Mouse (Mus musculus): ENCODE results near the gene Clcn3.
A peak's percentile ranks its signal among the peaks of the same experiment; 100 is the strongest.
"Not testable (repeated sequence)": the region's sequence is repeated elsewhere in the genome, so short reads cannot be mapped to it uniquely, and the experiment has no call there.

Clcn3 gene

DNA sequence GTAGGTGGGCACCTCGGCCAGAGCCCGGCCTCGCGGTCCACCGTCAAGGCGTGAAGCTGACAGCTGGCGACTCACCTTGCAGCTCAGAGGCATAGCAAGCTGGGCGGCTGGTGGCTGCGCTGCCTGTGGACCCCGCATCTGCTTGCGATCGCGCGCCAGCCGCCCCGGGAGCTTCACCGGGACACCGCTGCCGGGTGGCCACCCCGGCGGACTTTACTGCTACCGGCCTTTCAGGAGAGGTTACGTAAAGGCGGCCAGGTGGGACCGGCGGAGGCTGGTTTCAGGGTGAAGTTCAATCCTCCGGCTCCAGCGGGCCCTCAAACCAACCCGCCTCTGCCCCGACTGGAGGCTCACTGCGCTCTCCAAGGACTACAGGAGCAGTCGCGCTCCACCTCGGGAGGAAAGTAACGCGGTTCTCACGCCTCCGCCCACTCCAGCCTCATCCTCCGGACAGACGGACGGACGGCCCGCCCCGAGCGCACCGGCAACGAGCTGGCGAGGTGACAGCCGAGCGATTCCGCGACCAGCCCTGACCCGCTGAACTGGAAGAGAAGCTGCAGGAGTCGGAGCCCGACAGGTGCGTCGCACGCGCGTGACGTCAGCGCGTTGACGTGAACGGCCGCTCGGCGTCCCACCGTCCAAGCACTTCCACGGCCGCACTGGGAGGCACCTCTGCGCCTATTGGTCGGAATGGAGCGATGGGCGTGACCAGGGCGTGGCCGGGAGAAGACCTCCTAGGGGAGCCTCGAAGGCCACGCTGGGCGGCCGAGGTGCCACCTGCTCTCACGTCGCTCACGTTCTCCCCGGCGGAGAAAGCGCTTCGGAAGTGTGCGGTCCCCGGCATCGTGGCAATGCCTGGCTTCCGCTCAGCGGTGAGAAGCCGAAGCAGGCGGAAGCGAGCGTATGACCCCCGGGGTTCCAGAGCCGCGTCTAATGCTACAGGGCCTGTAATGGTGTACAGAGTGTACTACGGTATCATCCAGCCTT is at the start of gene Clcn3:
Gene Clcn3 (minus strand): TSS at position 600 of the 987 bp plus-strand sequence.
- peak; percentile 100 for DNase-seq

DNA sequence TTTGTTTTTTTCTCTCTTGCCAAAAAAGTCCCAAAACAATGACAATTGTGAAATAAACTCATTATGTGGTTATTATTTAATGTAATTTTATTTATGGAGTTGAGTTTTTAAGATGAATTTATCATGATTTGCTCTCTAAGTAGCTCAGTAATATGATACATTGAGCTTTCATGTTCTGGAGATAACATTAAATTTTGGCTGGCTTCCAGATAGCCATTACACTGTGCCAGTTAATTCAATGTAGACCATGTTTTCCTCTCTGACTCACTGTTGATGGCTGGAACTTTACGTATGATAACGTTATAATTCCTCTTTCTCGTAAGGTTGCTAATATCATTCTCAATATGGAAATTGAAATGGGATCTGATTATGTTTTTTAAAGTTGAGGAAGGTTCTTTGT is 13.4 kb upstream of the Clcn3 start:
- DNase-seq, result no peak

DNA sequence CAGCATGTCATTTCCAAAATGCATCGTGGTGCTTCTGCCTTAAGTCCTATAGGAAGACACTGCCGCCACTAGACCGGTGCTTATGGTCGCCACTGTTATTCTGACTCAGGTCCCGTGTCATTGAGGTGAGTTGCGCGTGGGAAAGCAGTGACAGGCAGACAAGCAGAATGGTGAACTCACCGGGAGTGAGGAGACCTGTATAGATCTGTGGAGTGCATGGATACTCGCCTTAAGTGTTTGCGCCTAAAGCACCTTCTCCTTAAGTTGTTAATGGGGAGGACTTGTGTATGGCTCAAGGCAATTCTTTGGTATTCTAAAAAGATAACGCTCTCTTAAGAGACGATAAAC is 10.5 kb upstream of the Clcn3 start:
- no peak for DNase-seq

- peak; percentile 100 for DNase-seq
Observed at GRCm38 (mm10) chr8:60992910-60993638, 10.0 kb upstream of the Clcn3 start, which contains the start of gene Nek1. Gene Nek1 (plus strand): TSS chr8:60993195.

GRCm38 (mm10) chr8:60992561-60992909 is 9.4 kb upstream of the Clcn3 start:
- DNase-seq, result peak; percentile 99

DNA sequence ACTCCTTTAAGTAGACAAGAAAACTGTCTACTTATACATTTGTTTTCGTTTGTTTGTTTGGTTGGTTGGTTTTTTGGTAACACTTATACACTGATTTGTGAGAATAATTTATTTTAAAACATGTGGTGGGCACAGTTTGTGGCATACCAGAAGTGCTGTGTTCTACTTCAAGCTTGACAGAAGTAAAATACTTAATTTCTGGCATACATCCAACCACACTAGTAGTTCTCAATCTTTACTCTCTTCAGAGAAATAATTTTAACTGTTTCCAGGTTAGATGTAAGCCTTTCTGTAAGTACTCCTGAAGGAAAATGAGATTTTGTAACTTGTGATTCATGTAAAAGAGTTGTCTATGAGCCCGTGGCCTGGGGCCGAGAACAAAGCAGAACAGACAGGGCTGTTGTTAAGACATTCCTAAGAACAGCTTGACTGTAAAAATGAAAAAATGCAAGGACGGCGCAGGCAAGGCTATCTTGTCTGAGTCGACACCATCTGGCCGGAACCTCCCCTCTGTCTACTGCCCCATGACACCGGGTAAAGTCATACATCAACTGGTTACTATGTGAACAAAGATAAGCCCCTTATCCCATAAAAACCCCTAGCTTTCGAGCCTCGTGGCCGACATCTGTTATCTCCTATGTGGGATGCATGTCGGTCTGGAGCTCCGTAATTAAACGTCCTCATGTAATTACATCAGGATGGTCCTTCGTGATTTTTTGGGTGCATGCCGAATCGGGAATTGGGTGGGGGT is 1.3 kb upstream of the Clcn3 start:
- DNase-seq, result not testable (repeated sequence)

- peak; percentile 96 for DNase-seq
Observed at GRCm38 (mm10) chr8:60983688-60984079, 584 bp upstream of the Clcn3 start.

GRCm38 (mm10) chr8:60981388-60981787 is 1.7 kb downstream of the Clcn3 start:
- DNase-seq, result no peak

DNA sequence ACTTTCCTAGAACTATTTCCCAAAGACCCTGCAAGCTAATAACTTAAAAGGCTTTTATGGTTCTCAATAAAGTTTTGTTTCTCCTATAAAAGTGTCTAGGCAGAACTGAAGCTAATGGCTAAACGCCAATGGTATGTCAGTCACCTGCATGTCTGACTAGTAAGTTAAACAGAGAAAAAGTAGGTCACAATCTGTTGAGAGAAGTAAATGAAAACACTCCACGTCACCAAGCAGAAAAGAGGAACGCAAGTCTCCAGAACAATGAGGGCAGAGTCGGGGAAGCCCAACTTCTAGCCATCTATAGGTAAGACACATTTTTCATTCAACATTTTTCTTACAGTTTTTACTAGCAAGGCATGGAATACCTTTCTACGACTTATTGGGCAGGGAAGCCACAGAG is 4.6 kb downstream of the Clcn3 start:
- DNase-seq, result no peak

DNA sequence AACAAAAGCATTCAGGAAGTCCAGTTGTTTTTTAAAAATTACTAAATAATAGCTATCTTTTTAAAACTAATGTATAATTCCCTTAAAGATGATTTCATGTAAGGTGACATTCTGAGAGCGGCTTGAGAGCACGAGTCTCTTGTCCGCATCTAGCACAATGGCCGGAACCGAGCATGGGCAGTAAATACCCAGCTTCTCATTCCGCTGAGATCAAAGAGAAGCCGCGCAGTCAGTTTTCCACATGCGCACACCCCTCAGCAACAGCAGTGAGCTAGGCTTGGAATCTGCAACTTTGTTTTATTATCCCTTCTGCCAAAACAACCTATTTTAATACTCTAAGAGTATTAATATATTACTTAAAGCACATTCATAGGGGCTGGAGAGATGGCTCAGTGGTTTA is 6.3 kb downstream of the Clcn3 start:
- DNase-seq, result no peak

- DNase-seq, result no peak
Observed at GRCm38 (mm10) chr8:60974837-60975236, 8.3 kb downstream of the Clcn3 start.

GRCm38 (mm10) chr8:60973448-60973847 is 9.7 kb downstream of the Clcn3 start:
- DNase-seq, result no peak

- peak; percentile 86 for DNase-seq
Observed at GRCm38 (mm10) chr8:60971808-60972207, 11.3 kb downstream of the Clcn3 start.

DNA sequence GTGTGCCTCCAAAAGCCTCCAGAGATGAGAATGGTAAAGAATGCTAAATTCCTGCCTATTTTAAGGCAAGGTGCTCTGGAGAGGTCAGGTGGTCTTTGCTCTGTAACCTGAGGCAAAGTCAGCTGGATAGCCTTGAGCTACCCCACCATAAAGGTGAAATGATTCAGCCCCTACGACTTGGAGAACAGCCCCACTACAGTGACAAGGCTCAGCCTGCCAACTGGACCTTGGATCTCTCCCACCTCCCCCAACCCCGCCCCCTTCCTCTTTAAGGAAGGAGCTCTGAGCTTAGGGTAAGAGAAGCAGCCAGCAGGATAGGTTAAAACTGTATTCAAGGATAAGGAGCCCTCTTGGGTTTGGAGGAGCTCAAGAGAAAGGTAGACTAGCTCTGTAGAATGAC is 14.0 kb downstream of the Clcn3 start:
- peak; percentile 78 for DNase-seq

DNA sequence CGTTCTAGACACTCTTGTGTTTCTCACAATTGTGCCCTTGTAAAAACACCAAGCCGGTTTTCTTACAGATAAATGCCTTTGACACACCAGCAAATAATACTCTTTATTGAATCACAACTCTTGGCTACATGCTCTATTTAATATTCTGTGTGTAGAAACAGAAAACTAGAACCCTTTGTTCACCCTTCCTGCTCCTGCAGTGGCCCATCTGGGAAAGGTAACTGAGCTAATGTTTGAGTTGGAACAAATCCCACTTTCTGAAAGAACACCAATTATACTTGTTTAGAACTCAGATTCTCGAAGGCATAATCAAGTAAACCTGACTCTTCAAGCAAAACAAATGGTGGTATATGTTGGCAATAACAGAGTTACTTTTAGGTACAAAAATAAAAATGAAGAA is 17.4 kb downstream of the Clcn3 start:
- DNase-seq, result no peak

DNA sequence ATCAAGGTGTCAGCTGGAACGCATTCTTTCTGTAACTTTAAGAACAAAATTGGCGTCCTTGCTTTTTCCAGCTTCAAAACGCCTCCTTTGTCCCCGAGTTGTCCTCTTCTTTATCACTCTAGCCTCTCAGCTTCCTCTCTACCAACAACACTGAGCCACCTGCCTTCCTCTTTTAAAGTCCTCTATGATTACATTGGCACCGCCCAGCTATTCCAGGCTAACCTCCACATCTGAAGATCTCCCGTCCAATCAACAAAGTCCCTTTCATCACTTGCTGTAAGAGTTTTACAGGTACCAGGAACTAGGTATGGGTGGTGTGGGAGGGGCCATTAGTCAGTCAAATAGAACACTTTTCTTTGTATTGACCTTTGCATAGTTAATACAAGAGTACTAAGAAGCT is 17.8 kb downstream of the Clcn3 start:
- no peak for DNase-seq

DNA sequence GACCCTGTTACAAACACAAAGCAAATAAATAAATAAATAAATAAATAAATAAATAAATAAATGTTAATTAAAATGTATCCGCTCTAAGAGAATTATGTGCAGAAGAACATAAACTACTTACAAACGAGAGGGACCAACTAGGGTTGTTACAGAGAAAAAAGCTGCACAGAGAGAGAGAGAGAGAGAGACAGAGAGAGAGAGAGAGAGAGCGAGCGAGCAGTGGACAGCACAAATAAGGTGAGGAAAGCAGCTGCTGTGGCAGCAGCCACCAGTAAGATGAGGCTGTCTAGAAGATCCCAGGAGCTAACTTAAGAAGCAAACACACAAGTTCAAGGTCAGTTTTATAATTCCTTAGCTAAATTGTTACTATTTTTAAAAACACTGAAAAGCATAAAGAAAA is 18.6 kb downstream of the Clcn3 start:
- DNase-seq, result no peak

GRCm38 (mm10) chr8:60963931-60964330 is 19.2 kb downstream of the Clcn3 start:
- DNase-seq, result no peak

GRCm38 (mm10) chr8:60962763-60963162 is 20.3 kb downstream of the Clcn3 start:
- DNase-seq, result no peak

DNA sequence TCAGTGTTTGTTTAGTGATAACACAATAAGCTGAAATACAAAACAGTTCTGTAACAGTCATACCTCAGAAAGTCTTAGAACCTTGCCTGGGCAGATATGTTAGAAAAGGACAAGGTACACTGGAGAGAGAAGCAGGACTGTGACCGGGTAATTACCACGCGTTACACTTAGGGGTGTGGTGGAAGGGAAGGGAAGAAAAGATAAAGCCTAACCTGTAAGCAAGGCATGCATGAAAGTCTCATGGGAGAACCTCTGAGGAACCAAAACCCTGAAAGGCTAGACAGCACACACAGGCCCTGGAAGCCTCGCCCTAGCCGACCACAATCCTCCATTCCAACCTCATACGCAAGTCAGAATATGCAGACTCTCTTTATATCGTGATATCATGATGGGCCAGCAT is 26.3 kb downstream of the Clcn3 start:
- no peak for DNase-seq

- peak; percentile 99 for DNase-seq
Observed at GRCm38 (mm10) chr8:60954281-60955014, 28.7 kb downstream of the Clcn3 start.

DNA sequence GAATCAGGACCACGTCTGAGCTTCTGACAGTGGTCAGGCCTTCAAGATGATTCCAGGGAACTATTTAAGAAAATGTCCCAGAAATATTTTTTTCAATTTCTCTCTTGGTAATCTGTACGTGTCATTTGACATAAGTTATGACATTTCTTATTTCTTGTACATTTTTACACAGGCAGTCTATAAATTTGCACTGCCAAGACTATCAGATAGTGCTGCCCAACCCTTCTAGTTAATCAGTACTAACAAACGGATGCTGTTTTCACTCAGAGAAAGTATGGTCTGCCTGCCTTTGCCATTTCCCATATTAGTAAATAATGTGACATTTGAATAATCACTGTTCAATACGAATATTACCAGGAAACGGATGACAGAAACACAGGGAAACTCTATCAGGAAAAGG is 30.3 kb downstream of the Clcn3 start:
- no peak for DNase-seq

GRCm38 (mm10) chr8:60951757-60952156 is 31.3 kb downstream of the Clcn3 start:
- DNase-seq, result no peak

Data from heart, adult 11 months (tissue).